Mouse (Mus musculus) T-helper 1 cell (primary cell): Measurements from ENCODE around the gene Rhobtb1.

Experiments used
- in situ Hi-C: fragments of 300-600 bp; cut with MboI, MseI; formaldehyde crosslinking; loops from one replicate; pipeline ENCODE4 v1.15.1; 2025; ENCODE audit warnings: high pct_unique_total_duplicates

Gene Rhobtb1

DNA sequence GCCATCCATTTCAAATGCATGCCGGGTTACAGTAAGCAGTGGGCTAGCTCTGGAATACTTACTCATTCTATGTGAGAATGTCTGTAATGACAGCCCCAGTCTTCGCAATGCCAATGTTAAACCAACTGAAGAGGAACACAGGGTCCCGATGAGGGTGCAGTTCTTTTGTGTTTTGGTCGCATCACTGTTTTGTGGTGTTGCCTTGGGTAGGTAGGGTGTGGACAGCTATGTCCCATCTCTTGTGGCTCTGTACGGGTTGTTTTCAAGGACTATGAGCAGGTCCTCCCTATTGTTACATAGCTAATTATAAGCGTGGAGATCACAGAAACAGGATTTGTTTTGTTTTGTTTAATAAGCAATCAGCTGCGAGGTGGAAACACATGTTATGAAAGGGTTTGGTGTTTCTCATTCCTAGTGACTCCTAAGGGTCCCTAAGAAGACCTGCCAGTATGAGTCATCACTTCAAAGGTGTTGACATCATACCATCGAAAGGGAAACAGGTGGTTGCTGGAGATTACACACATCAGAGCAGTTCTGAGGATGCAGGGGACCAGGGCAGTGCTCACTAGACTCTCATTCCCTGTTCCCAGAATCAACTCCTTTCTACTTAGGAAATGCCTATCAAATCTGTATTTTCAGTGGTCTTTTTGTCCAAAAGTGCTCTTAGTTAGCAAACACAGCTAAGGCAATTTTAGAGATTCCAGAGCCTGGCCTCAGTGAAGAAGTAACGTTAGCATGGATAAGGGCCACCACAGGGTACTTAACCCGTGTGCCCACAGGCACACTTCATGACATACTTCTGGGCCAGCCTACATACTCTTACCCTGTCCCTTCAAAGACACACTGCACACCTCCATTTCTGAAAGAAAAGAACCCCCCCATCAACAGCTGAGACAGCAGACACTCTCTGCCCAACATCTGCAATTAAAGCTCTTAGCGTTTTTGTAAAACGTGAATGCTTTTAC is 124.9 kb downstream of the Rhobtb1 start:
- in situ Hi-C loops = no loop called here

DNA sequence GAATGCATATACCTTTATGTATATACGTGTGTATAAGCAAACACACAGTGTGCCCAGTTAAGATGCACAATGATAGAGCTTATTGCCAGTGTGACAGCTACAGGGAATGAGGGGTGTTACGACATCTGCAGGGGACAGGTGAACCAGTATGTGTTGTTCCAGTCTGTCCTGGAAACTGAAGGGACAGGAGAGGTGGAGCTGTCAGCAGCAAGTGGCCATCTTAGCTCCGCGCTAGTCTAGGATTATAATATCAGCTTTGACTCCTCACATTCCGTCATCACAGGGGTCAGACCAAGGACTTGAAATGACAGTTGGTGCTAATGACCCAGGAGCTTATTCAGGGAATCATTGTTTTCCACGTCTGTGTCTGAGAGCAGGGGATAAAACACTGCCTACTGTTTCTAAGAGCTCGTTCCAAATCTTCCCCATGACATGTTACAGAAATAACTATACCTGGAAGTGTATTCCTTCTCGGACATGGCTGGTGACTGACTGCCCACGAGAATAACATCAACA is 125.7 kb downstream of the Rhobtb1 start:
- in situ Hi-C loops = no loop called here

DNA sequence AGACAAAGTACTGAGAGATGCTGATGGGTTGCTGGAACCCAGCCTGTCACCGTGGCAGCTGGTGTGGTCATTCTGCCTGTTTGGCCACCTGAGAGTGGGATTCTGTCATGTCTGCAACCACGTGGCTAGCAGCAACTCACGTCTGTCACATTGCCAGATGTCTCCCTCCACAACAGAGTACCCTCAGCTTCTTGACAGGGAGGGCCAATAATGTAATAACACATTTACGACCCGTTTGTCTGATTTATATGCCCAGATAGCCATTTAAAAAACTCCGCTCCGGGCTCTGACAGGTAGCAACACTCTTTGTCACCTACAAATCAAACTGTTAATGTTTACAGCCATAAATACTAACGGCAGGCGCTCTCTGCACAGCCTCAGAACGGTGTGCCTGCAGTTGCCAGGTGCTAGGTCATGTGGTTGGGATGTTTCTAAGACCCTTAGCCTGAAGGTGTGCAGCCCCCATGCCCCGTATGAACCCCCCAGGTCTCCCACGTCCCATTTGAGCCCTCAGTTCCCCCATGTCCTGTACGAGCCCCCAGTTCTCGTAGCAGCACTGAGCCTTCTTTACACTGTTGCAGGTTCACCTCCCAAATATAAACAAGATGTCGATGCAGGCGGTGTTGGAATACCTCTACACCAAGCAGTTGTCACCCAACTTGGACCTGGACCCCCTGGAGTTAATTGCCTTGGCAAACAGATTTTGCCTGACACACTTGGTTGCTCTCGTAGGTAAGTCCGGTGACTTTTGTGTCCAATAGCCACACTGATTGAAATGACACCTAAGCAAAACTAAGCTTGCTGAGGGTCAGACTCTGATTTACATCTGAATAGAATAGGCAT is 127.8 kb downstream of the Rhobtb1 start:
- in situ Hi-C loops = no loop called here

DNA sequence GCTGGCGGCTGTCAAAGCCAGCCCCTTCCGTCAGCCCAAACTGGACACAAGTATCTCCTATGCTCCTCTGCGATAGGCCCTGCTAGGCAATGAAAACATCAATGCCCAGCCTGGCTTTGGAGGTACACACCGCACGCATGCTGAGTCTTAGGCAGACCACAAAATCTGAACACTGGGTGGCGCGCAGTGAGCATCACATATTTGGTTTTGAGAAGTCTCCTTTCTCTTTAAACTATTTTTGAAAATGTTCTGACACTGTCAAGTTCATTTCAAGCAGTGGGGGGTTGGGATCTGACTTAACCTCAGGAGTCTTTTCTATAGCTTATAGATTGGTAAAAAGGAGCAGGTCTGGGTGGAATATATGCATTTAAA is 128.4 kb downstream of the Rhobtb1 start:
- in situ Hi-C loops = no loop called here

DNA sequence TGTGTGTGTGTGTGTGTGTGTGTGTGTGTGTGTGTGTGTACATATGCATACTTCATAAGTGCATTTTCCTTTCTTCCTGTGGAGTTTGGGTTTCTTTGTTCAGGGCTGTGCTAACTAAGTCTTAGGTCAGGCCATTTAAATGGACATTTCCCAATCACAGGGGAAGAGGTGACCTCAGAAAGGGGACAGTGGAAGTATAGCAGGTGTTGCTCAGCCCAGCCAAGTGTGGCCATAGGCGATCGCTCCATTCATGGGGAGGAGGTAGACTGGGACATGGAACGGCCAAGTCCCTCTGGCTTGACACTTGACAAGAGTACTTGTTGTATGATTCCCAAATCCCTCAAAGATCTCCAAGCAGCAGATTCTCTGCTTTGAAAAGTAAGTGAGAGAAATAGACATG is 135.7 kb downstream of the Rhobtb1 start:
- in situ Hi-C loops = loop anchor here (10.0 kb wide), 1 partner anchor 1932 kb away; no protein-coding TSS in a partner anchor

DNA sequence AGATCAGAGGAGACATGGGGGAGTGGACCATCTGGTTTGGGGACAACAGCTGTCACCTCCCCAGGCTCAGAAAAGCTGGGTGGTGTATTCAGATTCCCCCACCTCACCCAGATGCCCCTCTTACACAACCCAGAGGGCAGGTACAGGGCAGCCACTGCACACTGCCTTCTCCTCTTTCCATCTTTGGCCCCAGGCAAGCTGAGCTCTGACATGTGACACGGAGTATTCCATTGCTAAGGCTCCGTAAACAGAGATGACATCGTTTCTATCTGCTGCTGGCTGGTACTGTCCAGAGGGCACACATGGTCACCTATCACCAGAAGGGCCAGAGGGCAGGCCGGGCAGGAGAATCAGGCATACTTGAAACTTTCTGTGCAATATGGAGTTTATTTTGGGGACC is 136.9 kb downstream of the Rhobtb1 start:
- in situ Hi-C loops = loop anchor here (10.0 kb wide), 1 partner anchor 1933 kb away; no protein-coding TSS in a partner anchor

DNA sequence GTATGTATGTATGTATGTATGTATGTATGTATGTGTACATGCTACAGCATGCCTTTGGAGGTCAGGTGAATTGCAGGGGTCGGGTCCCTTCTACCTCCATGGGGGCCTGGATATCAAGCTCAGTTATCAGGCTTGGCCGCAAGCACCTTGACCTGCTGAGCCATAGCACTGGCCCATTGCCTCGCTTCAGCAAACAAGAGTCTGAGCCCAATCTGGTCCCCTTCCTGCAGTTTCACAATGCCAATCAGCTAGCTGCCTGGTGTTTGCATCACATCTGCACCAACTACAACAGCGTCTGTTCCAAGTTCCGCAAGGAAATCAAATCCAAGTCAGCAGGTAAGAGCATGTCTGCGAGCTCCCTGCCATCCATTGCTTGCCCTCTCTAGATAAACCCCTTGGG is 137.5 kb downstream of the Rhobtb1 start:
- in situ Hi-C loops = loop anchor here (10.0 kb wide), 1 partner anchor 1934 kb away; no protein-coding TSS in a partner anchor

DNA sequence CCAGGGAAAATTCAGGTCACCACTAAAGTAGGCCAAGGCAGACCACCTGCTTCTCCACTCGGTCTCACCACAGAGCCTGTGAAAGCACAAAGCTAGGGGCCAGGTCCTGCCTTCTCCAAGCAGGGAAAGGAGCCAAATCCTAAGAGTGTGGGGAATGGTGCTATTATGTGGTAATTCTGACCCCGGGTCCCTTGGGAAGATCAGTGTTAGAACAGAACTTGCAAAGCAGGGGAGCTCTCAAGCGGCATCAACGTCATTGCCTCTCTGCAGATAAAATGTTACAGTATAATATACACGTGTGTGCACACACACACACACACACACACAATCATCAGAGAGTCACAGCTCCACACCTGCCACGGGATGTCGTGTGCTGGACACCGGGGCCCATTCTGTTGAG is 139.5 kb downstream of the Rhobtb1 start:
- in situ Hi-C loops = no loop called here

DNA sequence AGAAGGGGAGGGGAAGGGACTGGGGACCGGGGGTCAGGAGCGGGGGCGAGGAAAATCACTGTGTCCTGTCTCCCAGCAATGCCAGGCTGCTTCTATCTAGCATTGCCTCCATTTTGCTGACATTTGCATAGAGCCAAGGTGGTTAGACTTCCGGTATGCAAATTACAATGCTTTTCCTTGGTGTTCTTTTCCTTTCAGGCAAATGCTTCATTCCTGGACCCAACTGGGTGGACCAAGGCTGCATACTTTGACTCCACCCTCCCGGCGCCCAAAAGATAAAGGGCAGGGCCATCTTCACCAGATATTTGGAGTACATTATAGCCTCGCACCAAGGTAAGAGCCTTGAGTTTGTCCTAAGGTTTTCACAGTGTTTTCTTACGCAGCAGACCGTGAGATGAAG is 144.7 kb downstream of the Rhobtb1 start:
- in situ Hi-C loops = no loop called here

DNA sequence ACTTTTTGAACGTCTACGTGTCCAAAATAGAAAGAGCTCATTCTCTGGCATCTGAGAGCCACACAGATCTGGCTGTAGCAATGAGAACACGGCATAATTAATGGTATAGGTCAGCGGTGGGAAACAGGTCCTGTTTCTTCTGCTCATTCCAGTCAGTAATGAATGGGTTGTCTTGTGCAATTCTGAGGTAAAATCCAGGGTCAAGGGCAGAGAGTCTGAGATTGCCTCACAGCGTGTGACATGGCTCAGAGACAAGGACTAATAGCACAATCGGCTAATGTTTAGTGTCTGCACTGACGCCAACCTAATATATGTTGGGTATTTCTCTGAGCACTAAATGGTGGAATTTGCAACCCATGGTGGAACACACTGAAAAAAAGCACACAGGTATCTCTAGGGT is 148.8 kb downstream of the Rhobtb1 start:
- in situ Hi-C loops = no loop called here

DNA sequence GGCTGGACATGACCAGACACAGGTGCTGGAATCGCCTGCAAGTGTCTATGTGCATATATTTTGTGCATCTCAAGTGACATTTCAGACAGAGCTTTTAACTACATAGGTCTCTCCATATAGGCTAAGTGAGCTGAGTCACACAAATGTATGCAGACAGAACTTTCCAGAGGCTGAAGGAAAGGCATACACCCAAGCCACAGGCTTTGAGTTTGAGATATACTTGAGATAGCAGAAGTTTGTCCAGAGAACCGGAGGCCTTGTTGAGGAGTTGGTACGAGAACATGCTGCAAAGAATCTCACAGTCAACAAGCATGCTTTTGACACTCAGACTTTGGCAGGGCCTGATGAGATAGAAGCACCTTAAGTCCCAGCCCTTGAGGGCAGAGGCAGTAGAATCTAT is 151.4 kb downstream of the Rhobtb1 start:
- in situ Hi-C loops = no loop called here

DNA sequence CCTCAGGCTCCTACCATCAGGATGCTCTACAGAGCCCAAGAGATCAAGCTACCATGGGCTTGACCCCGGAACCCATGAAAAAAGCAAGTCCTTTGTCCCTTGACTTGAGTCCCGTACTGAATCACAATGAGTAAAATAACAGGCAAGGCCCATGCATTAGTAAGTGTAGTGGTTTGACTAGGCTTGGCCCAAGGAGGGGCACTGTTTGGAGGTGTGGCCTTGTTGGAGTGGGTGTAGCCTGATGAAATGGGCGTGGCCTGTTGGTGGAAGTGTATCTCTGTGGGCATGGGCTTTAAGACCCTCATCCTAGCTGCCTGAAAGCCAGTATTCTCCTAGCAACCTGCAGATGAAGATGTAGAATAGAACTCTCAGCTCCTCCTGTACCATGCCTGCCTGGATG is 153.6 kb downstream of the Rhobtb1 start:
- in situ Hi-C loops = no loop called here

DNA sequence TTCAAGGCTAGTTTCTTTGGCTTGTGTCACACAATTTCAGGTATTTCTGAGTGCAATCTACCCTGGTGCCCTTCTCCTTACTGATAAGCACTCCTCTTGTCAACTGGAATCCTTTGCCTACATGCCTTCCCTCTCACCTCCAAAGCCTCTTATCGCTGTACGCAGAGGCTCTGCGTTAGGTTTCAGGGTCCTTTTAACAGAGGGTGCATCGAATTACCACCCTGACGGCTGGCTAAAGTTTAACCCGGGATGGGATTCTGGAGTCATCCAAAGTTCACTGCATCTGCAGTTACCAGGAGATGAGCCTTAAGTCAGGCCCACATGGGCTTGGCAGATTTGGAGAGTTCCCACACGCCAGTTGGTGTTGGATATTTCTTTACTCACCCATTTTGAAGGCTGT is 154.4 kb downstream of the Rhobtb1 start:
- in situ Hi-C loops = no loop called here

DNA sequence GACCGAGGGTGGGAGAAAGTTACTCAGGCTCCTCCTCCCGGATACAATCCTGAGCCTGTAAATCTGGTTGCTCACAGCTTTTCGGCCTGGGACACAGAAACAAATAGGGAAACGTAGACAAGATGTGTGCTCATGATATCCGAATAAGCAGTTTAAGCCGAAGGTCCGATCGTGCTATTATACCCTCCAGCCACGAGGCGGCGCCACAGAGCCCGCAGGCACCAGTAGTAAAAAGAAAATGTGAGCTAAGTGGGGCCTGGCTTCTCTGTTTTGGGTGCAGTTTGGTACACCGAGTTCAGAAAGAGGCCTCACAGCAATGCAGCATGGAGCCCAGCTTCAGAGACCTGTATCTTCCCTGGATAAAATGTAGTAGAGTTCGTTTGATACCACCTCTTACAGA is 155.0 kb downstream of the Rhobtb1 start:
- in situ Hi-C loops = no loop called here

DNA sequence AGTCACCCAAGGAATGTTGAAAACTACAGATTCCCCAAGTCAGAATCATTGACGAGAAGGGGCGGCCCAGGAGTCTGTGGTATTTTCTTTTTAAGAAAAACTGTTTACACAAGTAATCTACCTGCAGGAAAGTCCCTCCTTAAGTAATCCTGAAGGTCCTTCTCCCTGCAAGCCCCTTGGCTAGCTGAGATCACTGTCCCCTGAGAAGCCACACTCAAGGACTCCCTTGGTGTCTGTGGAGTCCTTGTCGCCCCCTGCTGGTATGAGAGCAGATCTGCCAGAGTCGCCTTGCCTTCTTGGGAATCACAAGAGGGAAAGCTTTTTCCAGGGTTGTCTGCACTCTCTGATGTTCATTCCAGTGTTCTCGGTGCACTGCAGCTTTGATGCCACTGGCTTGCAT is 155.8 kb downstream of the Rhobtb1 start:
- in situ Hi-C loops = no loop called here

DNA sequence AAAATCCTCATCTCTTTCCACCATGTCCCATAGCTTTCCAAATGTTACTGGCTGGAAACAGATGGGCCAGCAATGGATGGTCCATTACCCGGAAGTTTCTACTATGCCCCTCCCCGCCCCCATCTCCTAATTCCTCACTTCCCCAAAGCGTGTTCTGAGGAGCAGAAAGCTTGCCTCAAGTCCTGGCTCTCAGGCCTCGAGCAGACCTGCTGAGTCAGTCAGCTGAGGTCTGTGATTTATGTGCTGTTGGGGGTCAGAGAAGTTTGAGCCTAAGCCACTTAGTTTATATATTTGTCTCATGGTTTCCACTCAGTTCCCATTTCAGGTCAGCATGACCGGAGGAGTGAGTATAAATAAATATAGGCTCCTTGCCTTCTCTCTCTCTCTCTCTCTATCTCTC is 157.9 kb downstream of the Rhobtb1 start:
- in situ Hi-C loops = no loop called here

DNA sequence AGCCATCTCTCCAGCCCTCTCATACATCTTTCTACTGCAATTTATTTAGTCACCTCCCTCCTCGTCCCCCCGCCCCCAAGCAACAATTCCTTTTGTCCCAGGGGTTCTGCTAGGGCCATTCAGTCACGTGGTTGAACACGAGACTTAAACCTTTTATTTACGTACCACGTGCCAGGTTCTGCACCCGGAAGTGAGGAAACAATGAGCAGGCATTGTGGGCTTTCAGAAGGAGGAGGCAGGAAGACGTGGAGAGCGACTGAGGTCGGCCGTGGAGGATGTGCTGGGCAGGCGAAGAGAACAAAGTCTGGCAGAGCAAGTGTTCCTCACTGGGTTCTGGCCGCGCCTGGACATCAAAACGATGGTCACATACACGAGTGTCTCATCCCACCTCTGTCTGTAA is 160.6 kb downstream of the Rhobtb1 start:
- in situ Hi-C loops = loop anchor here (10.0 kb wide), 1 partner anchor 417 kb away; no protein-coding TSS in a partner anchor

DNA sequence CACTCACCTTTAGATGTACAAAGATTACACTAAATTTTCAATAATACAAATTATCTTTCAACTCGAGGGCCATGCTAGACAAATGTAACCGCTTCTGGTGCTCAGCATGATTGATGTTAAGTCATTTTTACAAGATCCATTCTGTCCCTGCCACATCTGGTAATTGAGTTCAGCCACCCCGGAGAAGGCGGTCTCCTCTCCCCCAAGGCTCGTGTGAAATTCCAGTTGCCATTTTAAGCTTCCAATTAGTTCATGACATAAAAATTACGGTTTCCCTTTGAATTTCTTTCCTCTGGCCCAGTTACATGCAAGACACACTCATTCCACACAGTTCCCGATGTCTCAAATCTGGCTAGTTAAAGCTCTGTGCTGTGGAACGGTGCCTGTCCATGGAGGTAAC is 162.7 kb downstream of the Rhobtb1 start:
- in situ Hi-C loops = loop anchor here (10.0 kb wide), 1 partner anchor 419 kb away; no protein-coding TSS in a partner anchor

DNA sequence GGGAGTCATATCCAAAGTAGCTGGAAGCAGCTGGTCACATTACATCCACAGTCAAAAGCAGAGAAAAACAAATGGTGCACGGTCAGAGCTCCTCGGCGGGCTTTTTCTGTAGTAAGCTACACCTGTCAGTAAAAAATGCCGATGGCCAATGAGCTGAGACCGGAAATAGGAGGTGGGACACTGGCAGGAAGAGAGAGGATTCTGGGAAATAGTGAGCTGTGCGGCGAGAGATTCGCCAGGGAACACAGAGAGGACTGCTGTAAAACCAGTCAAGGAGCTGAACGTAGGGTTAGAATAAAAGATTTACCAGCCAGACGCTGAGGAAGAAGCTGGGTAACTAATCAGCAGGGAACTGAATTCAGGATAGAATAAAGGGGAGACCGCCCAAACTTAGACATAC is 167.3 kb downstream of the Rhobtb1 start:
- in situ Hi-C loops = loop anchor here (10.0 kb wide), 1 partner anchor 424 kb away; no protein-coding TSS in a partner anchor

DNA sequence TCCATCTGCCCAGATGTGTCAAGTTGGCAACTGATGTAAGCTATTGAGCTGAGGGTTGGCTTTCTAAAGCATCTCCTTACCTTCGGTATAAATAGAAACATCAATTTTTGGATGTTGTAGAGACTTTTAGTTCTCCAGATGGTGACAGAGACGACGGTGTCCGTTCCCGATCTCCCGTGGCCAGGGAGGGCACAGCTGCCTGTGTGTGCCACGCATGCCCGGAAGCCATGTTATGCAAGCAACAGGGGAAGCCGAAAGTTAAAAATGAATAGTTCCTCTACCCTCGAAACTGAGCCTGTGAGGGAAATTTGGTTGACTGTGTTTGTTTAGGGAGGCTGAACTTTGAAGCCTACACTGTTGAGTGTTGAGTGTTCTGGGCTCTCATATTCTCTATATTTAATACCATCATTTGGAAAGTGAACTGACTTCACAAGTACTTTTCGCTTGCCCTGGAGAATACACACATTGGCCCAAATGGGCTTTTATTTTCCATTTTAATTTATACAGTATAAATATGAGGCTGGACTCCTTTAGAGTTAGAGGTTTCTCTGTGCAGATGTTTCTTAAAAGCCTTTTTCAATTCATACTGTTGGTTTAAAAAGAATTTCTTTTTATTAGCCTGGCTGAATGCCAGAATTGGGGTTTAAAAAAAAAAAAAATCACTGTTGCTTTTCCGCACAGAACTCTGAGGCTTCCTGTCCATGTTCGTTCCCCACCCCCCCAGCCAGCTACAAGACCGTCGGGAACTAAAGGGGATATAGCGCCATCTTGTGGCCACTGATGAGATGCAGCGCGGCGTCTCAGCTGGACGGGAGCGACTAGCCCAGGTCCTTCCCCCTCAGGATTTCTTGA is 169.7 kb downstream of the Rhobtb1 start:
- in situ Hi-C loops = no loop called here

DNA sequence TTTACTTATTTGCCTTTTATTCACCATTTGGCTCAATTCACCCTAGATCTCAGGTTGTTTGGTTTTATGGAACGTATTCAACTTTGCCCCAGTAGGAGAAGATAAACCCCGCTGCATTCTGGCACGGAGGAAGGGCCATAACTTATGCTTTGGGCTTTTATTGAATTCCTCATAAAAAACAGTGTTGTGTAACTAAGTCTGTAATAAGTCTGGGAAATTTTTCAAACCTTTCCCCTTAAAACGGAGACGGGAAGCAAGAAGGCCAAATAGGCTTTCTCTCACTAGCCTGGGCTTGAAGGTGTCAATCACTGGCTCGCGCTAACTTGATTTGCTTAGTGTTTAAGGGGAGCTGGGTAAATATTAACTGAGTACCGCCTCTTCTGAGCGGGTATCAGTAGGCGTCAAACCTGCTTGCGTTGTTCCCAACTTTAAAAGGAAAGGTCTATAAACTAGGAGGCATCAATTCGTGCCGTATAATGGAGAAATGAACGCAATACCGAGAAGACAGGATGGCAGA is 170.3 kb downstream of the Rhobtb1 start:
- in situ Hi-C loops = no loop called here
